Mouse (Mus musculus): ENCODE results near the gene Vav3. TPM values are rescaled to one million over a fixed set of nuclear protein-coding genes. Genes with fewer than 3 reads are reported as not detected.

Vav3 gene
- polyA plus RNA-seq, 1 experiment from 2014 or later: 4.4 TPM

- H3K4me3 ChIP-seq (ENCODE audit: low read depth, low read length): no peak overlapping the region
- peak overlapping the region; percentile 32; the same call in 1 of the 2 replicates for H3K4me2 ChIP-seq (ENCODE audit: low read depth, low read length)
- peaks cover 21% of the 10 kb centered on the region for H3K4me1 ChIP-seq (ENCODE audit: insufficient read depth)
- WGBS (ENCODE audit: insufficient replicate concordance): 33% methylated on average over 5 of the region's 5 CpGs
- peak overlapping the region; percentile 60 for H3K27ac ChIP-seq (ENCODE audit: low read depth)
- no peak overlapping the region for H3K9ac ChIP-seq (replicated peaks)
- peak; percentile 57 for ATAC-seq
- no peaks in the 10 kb centered on the region for H3K27me3 ChIP-seq (ENCODE audit: insufficient read depth, low read length)
- H3K36me3 ChIP-seq (replicated peaks; ENCODE audit: insufficient read depth, low read length): no peaks in the 10 kb centered on the region
- peak; percentile 44 for DNase-seq
- no peaks in the 10 kb centered on the region for H3K9me3 ChIP-seq (ENCODE audit: low read length)
- TF ChIP-seq EP300 (IDR thresholded peaks at IDR 0.05; ENCODE audit: low read depth) (peak; percentile 55; the same call in 1 of the 2 replicates), CTCF (IDR thresholded peaks at IDR 0.05; ENCODE audit: low read depth) (no peak)
These were observed 21.4 kb downstream of the Vav3 start for GRCm38 (mm10) chr3:109361882-109362281.

GRCm38 (mm10) chr3:109362310-109362709, 21.9 kb downstream of the Vav3 start:
- no peak for DNase-seq
- H3K4me2 ChIP-seq (ENCODE audit: low read depth, low read length): no peak overlapping the region
- H3K9me3 ChIP-seq (ENCODE audit: low read length): no peaks in the 10 kb centered on the region
- TF ChIP-seq EP300 (IDR thresholded peaks at IDR 0.05; ENCODE audit: low read depth) (no peak), CTCF (IDR thresholded peaks at IDR 0.05; ENCODE audit: low read depth) (no peak)
- no peak overlapping the region for H3K4me3 ChIP-seq (ENCODE audit: low read depth, low read length)
- no peak for ATAC-seq
- H3K36me3 ChIP-seq (replicated peaks; ENCODE audit: insufficient read depth, low read length): no peaks in the 10 kb centered on the region
- H3K27ac ChIP-seq (ENCODE audit: low read depth): peak overlapping the region; percentile 60
- H3K27me3 ChIP-seq (ENCODE audit: insufficient read depth, low read length): no peaks in the 10 kb centered on the region
- H3K4me1 ChIP-seq (ENCODE audit: insufficient read depth): peaks cover 21% of the 10 kb centered on the region
- WGBS (ENCODE audit: insufficient replicate concordance): 28% methylated on average over 3 of the region's 3 CpGs
- no peak overlapping the region for H3K9ac ChIP-seq (replicated peaks)

- 32% methylated on average over 5 of the region's 5 CpGs for WGBS (ENCODE audit: insufficient replicate concordance)
- no peaks in the 10 kb centered on the region for H3K27me3 ChIP-seq (ENCODE audit: insufficient read depth, low read length)
- H3K4me2 ChIP-seq (ENCODE audit: low read depth, low read length): no peak overlapping the region
- ATAC-seq: no peak
- no peaks in the 10 kb centered on the region for H3K9me3 ChIP-seq (ENCODE audit: low read length)
- no peak overlapping the region for H3K9ac ChIP-seq (replicated peaks)
- no peak for DNase-seq
- no peak overlapping the region for H3K27ac ChIP-seq (ENCODE audit: low read depth)
- peaks cover 21% of the 10 kb centered on the region for H3K4me1 ChIP-seq (ENCODE audit: insufficient read depth)
- TF ChIP-seq EP300 (IDR thresholded peaks at IDR 0.05; ENCODE audit: low read depth): no peak
- TF ChIP-seq CTCF (IDR thresholded peaks at IDR 0.05; ENCODE audit: low read depth): no peak
- H3K4me3 ChIP-seq (ENCODE audit: low read depth, low read length): no peak overlapping the region
- no peaks in the 10 kb centered on the region for H3K36me3 ChIP-seq (replicated peaks; ENCODE audit: insufficient read depth, low read length)
These were observed 23.1 kb downstream of the Vav3 start for GRCm38 (mm10) chr3:109363522-109363921.

GRCm38 (mm10) chr3:109365875-109366274, 25.4 kb downstream of the Vav3 start:
- WGBS (ENCODE audit: insufficient replicate concordance): 49% methylated on average over 2 of the region's 2 CpGs
- Histone ChIP-seq H3K4me1 (ENCODE audit: insufficient read depth) (peaks cover 18% of the 10 kb centered on the region), H3K9ac (replicated peaks) (no peak overlapping the region), H3K27ac (ENCODE audit: low read depth) (no peak overlapping the region), H3K4me2 (ENCODE audit: low read depth, low read length) (no peak overlapping the region), H3K4me3 (ENCODE audit: low read depth, low read length) (no peak overlapping the region), H3K9me3 (ENCODE audit: low read length) (no peaks in the 10 kb centered on the region), H3K27me3 (ENCODE audit: insufficient read depth, low read length) (no peaks in the 10 kb centered on the region), H3K36me3 (replicated peaks; ENCODE audit: insufficient read depth, low read length) (no peaks in the 10 kb centered on the region)
- DNase-seq (no peak), ATAC-seq (no peak)
- TF ChIP-seq EP300 (IDR thresholded peaks at IDR 0.05; ENCODE audit: low read depth) (no peak), CTCF (IDR thresholded peaks at IDR 0.05; ENCODE audit: low read depth) (no peak)

GRCm38 (mm10) chr3:109366411-109366851, 26.0 kb downstream of the Vav3 start:
- WGBS (ENCODE audit: insufficient replicate concordance): 46% methylated on average over 7 of the region's 7 CpGs
- peaks cover 16% of the 10 kb centered on the region for H3K4me1 ChIP-seq (ENCODE audit: insufficient read depth)
- no peak overlapping the region for H3K4me2 ChIP-seq (ENCODE audit: low read depth, low read length)
- no peak for DNase-seq
- no peaks in the 10 kb centered on the region for H3K9me3 ChIP-seq (ENCODE audit: low read length)
- H3K4me3 ChIP-seq (ENCODE audit: low read depth, low read length): no peak overlapping the region
- no peaks in the 10 kb centered on the region for H3K27me3 ChIP-seq (ENCODE audit: insufficient read depth, low read length)
- TF ChIP-seq CTCF (IDR thresholded peaks at IDR 0.05; ENCODE audit: low read depth) (no peak), EP300 (IDR thresholded peaks at IDR 0.05; ENCODE audit: low read depth) (no peak)
- no peak overlapping the region for H3K27ac ChIP-seq (ENCODE audit: low read depth)
- no peak overlapping the region for H3K9ac ChIP-seq (replicated peaks)
- ATAC-seq: no peak
- H3K36me3 ChIP-seq (replicated peaks; ENCODE audit: insufficient read depth, low read length): no peaks in the 10 kb centered on the region

GRCm38 (mm10) chr3:109368383-109369289, 28.2 kb downstream of the Vav3 start:
- H3K4me3 ChIP-seq (ENCODE audit: low read depth, low read length): no peak overlapping the region
- no peak for DNase-seq
- no peak for TF ChIP-seq EP300 (IDR thresholded peaks at IDR 0.05; ENCODE audit: low read depth)
- TF ChIP-seq CTCF (IDR thresholded peaks at IDR 0.05; ENCODE audit: low read depth): no peak

More at GRCm38 (mm10) chr3:109368383-109369289, 28.2 kb downstream of the Vav3 start:
- Histone ChIP-seq H3K4me2 (ENCODE audit: low read depth, low read length) (no peak overlapping the region), H3K27me3 (ENCODE audit: insufficient read depth, low read length) (no peaks in the 10 kb centered on the region), H3K9me3 (ENCODE audit: low read length) (no peaks in the 10 kb centered on the region), H3K27ac (ENCODE audit: low read depth) (no peak overlapping the region), H3K36me3 (replicated peaks; ENCODE audit: insufficient read depth, low read length) (no peaks in the 10 kb centered on the region), H3K9ac (replicated peaks) (no peak overlapping the region), H3K4me1 (ENCODE audit: insufficient read depth) (peaks cover 5% of the 10 kb centered on the region; the same call in 1 of the 2 replicates)
- 64% methylated on average over 9 of the region's 9 CpGs for WGBS (ENCODE audit: insufficient replicate concordance)
- no peak for ATAC-seq
